Mouse (Mus musculus): Measurements from ENCODE around the gene Rasl10b. TPM values are rescaled to one million over a fixed set of nuclear protein-coding genes. Genes with fewer than 3 reads are reported as not detected.

Gene Rasl10b
- polyA plus RNA-seq, 1 experiment from 2014 or later: 1.5 TPM

- WGBS: 6% methylated on average over 38 of the region's 38 CpGs
Measured at GRCm38 (mm10) chr11:83418566-83418965, 9.6 kb downstream of the Rasl10b start.

DNA sequence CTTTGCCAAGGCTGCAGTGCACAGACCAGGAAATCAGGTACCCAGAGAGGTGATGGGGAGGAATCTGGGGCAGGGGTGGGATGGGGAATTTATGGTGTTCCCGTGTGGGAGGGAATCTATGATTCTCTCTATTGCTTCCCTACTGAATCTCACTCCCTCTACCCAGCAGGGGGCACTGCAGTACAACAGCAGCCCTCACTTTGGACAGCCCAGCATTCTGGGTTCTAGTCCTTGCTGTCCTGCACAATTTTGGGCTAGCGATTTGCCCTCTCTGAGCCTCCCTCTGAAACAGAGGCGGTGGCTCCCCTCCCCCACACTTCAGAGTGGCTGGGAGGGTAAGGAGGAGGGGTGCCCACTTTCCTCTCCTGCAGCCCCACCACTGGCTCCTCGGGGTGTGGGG, 11.4 kb downstream of the Rasl10b start:
- Histone ChIP-seq H3K27ac (ENCODE audit: low read depth, low read length) (no peak overlapping the region), H3K4me3 (ENCODE audit: low read depth, low read length) (no peak overlapping the region), H3K9me3 (ENCODE audit: control insufficient read depth, low read length) (no peaks in the 10 kb centered on the region), H3K4me2 (no peak overlapping the region), H3K4me1 (replicated peaks; ENCODE audit: control insufficient read depth, insufficient read depth, low read length) (no peaks in the 10 kb centered on the region), H3K27me3 (replicated peaks; ENCODE audit: control insufficient read depth, insufficient read depth, low read length) (peaks cover 36% of the 10 kb centered on the region), H3K36me3 (ENCODE audit: control insufficient read depth, insufficient read depth, low read length) (no peaks in the 10 kb centered on the region), H3K9ac (ENCODE audit: low read depth, low read length) (no peak overlapping the region)
- 36% methylated on average over 4 of the region's 4 CpGs for WGBS
- no peak for DNase-seq (ENCODE audit: low spot score)
- ATAC-seq (replicated peaks; ENCODE audit: low FRiP score): no peak

More at GRCm38 (mm10) chr11:83418566-83418965, 9.6 kb downstream of the Rasl10b start:
- no peak for DNase-seq (ENCODE audit: low spot score)
- Histone ChIP-seq H3K27me3 (replicated peaks; ENCODE audit: control insufficient read depth, insufficient read depth, low read length) (peaks cover 38% of the 10 kb centered on the region), H3K4me1 (replicated peaks; ENCODE audit: control insufficient read depth, insufficient read depth, low read length) (no peaks in the 10 kb centered on the region), H3K36me3 (ENCODE audit: control insufficient read depth, insufficient read depth, low read length) (no peaks in the 10 kb centered on the region), H3K27ac (ENCODE audit: low read depth, low read length) (no peak overlapping the region), H3K9ac (ENCODE audit: low read depth, low read length) (no peak overlapping the region), H3K4me2 (peak overlapping the region; percentile 33; the same call in 1 of the 2 replicates), H3K9me3 (ENCODE audit: control insufficient read depth, low read length) (no peaks in the 10 kb centered on the region), H3K4me3 (ENCODE audit: low read depth, low read length) (no peak overlapping the region)
- ATAC-seq (replicated peaks; ENCODE audit: low FRiP score): no peak

DNA sequence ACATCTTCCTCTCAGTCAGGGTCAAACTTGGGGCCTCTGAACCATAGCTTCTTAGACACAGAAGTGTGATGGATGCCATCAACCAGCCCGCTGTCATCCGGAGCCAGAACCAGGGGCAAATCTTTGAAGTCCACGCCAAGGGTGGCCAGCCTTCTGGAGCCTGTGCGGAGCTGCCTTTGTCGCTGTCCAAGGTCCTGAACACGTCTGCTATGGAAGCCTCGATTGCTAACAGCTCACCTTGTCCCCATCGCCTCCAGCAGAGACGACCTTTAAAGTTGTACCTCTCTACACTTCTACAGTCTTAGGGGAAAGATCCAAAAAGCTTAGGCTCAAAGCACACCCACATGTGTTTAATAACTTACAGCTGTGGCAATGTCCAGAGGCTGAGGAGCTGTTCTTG, 12.4 kb downstream of the Rasl10b start:
- WGBS: 4% methylated on average over 9 of the region's 9 CpGs
- H3K27ac ChIP-seq (ENCODE audit: low read depth, low read length): no peak overlapping the region
- no peaks in the 10 kb centered on the region for H3K4me1 ChIP-seq (replicated peaks; ENCODE audit: control insufficient read depth, insufficient read depth, low read length)
- peaks cover 36% of the 10 kb centered on the region for H3K27me3 ChIP-seq (replicated peaks; ENCODE audit: control insufficient read depth, insufficient read depth, low read length)
- ATAC-seq (replicated peaks; ENCODE audit: low FRiP score): no peak
- H3K9me3 ChIP-seq (ENCODE audit: control insufficient read depth, low read length): no peaks in the 10 kb centered on the region
- H3K36me3 ChIP-seq (ENCODE audit: control insufficient read depth, insufficient read depth, low read length): no peaks in the 10 kb centered on the region
- no peak overlapping the region for H3K4me2 ChIP-seq
- H3K4me3 ChIP-seq (ENCODE audit: low read depth, low read length): no peak overlapping the region
- no peak overlapping the region for H3K9ac ChIP-seq (ENCODE audit: low read depth, low read length)
- DNase-seq (ENCODE audit: low spot score): peak; percentile 73

DNA sequence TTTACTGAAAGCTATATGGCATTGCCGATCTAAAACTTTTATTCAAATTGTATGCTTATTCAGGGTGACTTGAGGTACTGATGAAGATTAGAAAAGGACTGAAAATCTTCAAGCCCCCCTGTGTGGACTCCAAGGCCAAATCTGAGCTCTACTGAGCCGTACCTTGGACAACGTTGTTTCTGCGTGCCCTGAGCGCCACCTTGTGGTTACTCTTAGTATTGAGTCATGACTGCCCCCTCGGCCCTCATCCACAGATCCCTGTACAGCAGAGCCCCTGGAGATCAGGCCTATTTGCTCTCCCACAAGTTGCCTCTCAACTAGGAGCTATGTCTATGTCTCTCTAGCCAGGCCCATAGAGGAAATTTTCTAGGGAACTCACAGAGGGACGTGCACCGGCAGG, 15.7 kb downstream of the Rasl10b start:
- H3K27me3 ChIP-seq (replicated peaks; ENCODE audit: control insufficient read depth, insufficient read depth, low read length): peaks cover 40% of the 10 kb centered on the region
- 9% methylated on average over 8 of the region's 8 CpGs for WGBS
- peak; percentile 74 for DNase-seq (ENCODE audit: low spot score)

GRCm38 (mm10) chr11:83426964-83427363, 18.0 kb downstream of the Rasl10b start:
- DNase-seq (ENCODE audit: low spot score) (no peak), ATAC-seq (replicated peaks; ENCODE audit: low FRiP score) (no peak)
- peaks cover 39% of the 10 kb centered on the region for H3K27me3 ChIP-seq (replicated peaks; ENCODE audit: control insufficient read depth, insufficient read depth, low read length)
- no peak overlapping the region for H3K27ac ChIP-seq (ENCODE audit: low read depth, low read length)
- H3K4me1 ChIP-seq (replicated peaks; ENCODE audit: control insufficient read depth, insufficient read depth, low read length): no peaks in the 10 kb centered on the region; the same call in 1 of the 2 replicates
- H3K36me3 ChIP-seq (ENCODE audit: control insufficient read depth, insufficient read depth, low read length): no peaks in the 10 kb centered on the region
- no peaks in the 10 kb centered on the region for H3K9me3 ChIP-seq (ENCODE audit: control insufficient read depth, low read length)
- WGBS: 14% methylated on average over 17 of the region's 17 CpGs
- H3K4me2 ChIP-seq: peak overlapping the region; percentile 36
- peak overlapping the region; percentile 10; the same call in 1 of the 2 replicates for H3K4me3 ChIP-seq (ENCODE audit: low read depth, low read length)
- no peak overlapping the region for H3K9ac ChIP-seq (ENCODE audit: low read depth, low read length)

More for the DNA sequence above, 15.7 kb downstream of the Rasl10b start:
- ATAC-seq (replicated peaks; ENCODE audit: low FRiP score): 0 out of 2 replicates have a peak, but pooled peaks have one; percentile 30
- Histone ChIP-seq H3K36me3 (ENCODE audit: control insufficient read depth, insufficient read depth, low read length) (no peaks in the 10 kb centered on the region), H3K27ac (ENCODE audit: low read depth, low read length) (no peak overlapping the region), H3K9me3 (ENCODE audit: control insufficient read depth, low read length) (no peaks in the 10 kb centered on the region), H3K4me3 (ENCODE audit: low read depth, low read length) (no peak overlapping the region), H3K4me1 (replicated peaks; ENCODE audit: control insufficient read depth, insufficient read depth, low read length) (no peaks in the 10 kb centered on the region; the same call in 1 of the 2 replicates), H3K9ac (ENCODE audit: low read depth, low read length) (no peak overlapping the region), H3K4me2 (no peak overlapping the region)

GRCm38 (mm10) chr11:83429355-83429754, 20.4 kb downstream of the Rasl10b start, which contains the start of gene Gas2l2:
TSS of gene Gas2l2 (minus strand) at chr11:83429455.
- ATAC-seq (replicated peaks; ENCODE audit: low FRiP score) (no peak), DNase-seq (ENCODE audit: low spot score) (no peak)
- Histone ChIP-seq H3K9ac (ENCODE audit: low read depth, low read length) (no peak within 1 kb of the TSS), H3K27ac (ENCODE audit: low read depth, low read length) (no peak within 1 kb of the TSS), H3K27me3 (replicated peaks; ENCODE audit: control insufficient read depth, insufficient read depth, low read length) (peaks cover 39% of the 10 kb centered on the region), H3K4me2 (no peak within 1 kb of the TSS), H3K4me1 (replicated peaks; ENCODE audit: control insufficient read depth, insufficient read depth, low read length) (no peaks in the 10 kb centered on the region; the same call in 1 of the 2 replicates), H3K4me3 (ENCODE audit: low read depth, low read length) (no peak within 1 kb of the TSS), H3K9me3 (ENCODE audit: control insufficient read depth, low read length) (no peaks in the 10 kb centered on the region), H3K36me3 (ENCODE audit: control insufficient read depth, insufficient read depth, low read length) (no peaks in the 10 kb centered on the region)
- WGBS: 48% methylated on average over 5 of the region's 5 CpGs

GRCm38 (mm10) chr11:83432533-83432932, 23.6 kb downstream of the Rasl10b start:
- Histone ChIP-seq H3K36me3 (ENCODE audit: control insufficient read depth, insufficient read depth, low read length) (no peaks in the 10 kb centered on the region), H3K27ac (ENCODE audit: low read depth, low read length) (no peak overlapping the region), H3K4me3 (ENCODE audit: low read depth, low read length) (no peak overlapping the region), H3K9ac (ENCODE audit: low read depth, low read length) (no peak overlapping the region), H3K27me3 (replicated peaks; ENCODE audit: control insufficient read depth, insufficient read depth, low read length) (peaks cover 37% of the 10 kb centered on the region), H3K9me3 (ENCODE audit: control insufficient read depth, low read length) (no peaks in the 10 kb centered on the region), H3K4me2 (no peak overlapping the region), H3K4me1 (replicated peaks; ENCODE audit: control insufficient read depth, insufficient read depth, low read length) (no peaks in the 10 kb centered on the region)
- WGBS: 74% methylated on average over 2 of the region's 2 CpGs
- DNase-seq (ENCODE audit: low spot score) (no peak), ATAC-seq (replicated peaks; ENCODE audit: low FRiP score) (no peak)

DNA sequence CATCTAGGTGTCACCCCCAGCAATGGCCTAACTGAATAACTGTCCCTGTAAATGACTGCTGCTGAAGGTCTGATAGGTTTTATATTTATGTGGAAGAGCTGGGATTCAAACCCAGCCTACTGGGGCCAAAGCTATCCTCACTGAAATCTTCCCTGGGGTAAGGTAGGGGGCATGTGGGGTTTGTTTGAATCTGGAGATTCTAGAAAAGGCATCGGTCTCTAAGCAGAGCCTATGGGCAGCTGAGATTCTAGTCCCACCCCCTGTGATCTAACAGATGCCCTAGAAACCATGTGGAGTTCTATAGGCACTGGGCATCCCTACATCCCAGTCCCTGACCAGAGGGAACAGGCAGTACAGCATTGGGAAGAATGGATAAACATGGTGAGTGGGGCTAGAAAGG, 28.4 kb downstream of the Rasl10b start, which contains the start of gene 1700020L24Rik:
Gene 1700020L24Rik (plus strand): TSS at position 301 of the 400 bp plus-strand sequence.
- ATAC-seq (replicated peaks; ENCODE audit: low FRiP score): no peak
- peaks cover 24% of the 10 kb centered on the region for H3K27me3 ChIP-seq (replicated peaks; ENCODE audit: control insufficient read depth, insufficient read depth, low read length)

DNA sequence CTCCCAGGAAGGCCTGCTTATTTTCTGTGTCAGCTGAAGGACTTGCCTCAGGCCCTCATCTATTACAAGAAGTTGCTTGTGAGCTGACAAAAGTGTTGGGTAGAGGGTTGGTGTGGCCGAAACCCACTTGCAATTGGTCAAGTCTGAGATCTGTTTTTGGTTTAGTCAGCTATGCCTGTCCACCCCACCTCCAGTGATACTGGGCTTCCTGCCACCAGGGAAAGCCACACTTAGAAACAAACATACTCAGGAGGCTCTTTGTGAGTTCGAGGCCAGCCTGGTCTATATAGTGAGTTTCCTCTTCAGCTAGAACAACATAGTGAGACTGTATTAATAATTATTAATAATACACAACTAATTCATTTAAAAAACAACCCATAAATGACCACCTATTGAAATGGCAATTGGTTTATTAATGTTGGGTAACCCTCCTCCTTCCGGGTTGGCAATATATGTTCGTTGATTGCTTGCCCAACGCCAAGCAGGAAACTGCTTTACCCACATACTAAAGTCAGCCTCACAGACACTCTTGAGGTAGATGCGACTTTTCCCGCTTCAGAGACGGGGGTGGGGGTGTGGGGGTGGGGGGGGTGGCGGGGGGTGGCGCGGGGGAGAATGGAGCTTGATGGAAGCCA, 30.6 kb downstream of the Rasl10b start:
- peak overlapping the region; percentile 64 for H3K4me3 ChIP-seq (ENCODE audit: low read depth, low read length)
- no peaks in the 10 kb centered on the region for H3K9me3 ChIP-seq (ENCODE audit: control insufficient read depth, low read length)
- H3K27me3 ChIP-seq (replicated peaks; ENCODE audit: control insufficient read depth, insufficient read depth, low read length): peaks cover 46% of the 10 kb centered on the region
- no peaks in the 10 kb centered on the region for H3K36me3 ChIP-seq (ENCODE audit: control insufficient read depth, insufficient read depth, low read length)
- H3K4me1 ChIP-seq (replicated peaks; ENCODE audit: control insufficient read depth, insufficient read depth, low read length): peaks cover 9% of the 10 kb centered on the region
- DNase-seq (ENCODE audit: low spot score) (no peak), ATAC-seq (replicated peaks; ENCODE audit: low FRiP score) (no peak)
- H3K9ac ChIP-seq (ENCODE audit: low read depth, low read length): no peak overlapping the region; the same call in 1 of the 2 replicates
- no peak overlapping the region for H3K27ac ChIP-seq (ENCODE audit: low read depth, low read length)
- WGBS: 29% methylated on average over 11 of the region's 11 CpGs
- H3K4me2 ChIP-seq: peak overlapping the region; percentile 97

More for the DNA sequence above, 28.4 kb downstream of the Rasl10b start, which contains the start of gene 1700020L24Rik:
- H3K9ac ChIP-seq (ENCODE audit: low read depth, low read length): no peak within 1 kb of the TSS
- 97% methylated on average over 1 of the region's 1 CpGs for WGBS
- H3K4me2 ChIP-seq: no peak within 1 kb of the TSS
- no peak within 1 kb of the TSS for H3K27ac ChIP-seq (ENCODE audit: low read depth, low read length)
- no peak within 1 kb of the TSS for H3K4me3 ChIP-seq (ENCODE audit: low read depth, low read length)
- no peaks in the 10 kb centered on the region for H3K4me1 ChIP-seq (replicated peaks; ENCODE audit: control insufficient read depth, insufficient read depth, low read length)
- DNase-seq (ENCODE audit: low spot score): no peak
- no peaks in the 10 kb centered on the region for H3K9me3 ChIP-seq (ENCODE audit: control insufficient read depth, low read length)
- no peaks in the 10 kb centered on the region for H3K36me3 ChIP-seq (ENCODE audit: control insufficient read depth, insufficient read depth, low read length)

Data from liver, embryonic 11.5 days (tissue).